Mouse (Mus musculus): ENCODE results near the gene Hadhb. TPM values are rescaled to one million over a fixed set of nuclear protein-coding genes. Genes with fewer than 3 reads are reported as not detected.

Hadhb gene
- polyA plus RNA-seq, 2 experiments = 60.7 to 123 TPM

- Histone ChIP-seq H3K9ac (replicated peaks) (no peak overlapping the region), H3K36me3 (replicated peaks; ENCODE audit: control insufficient read depth, insufficient read depth, low read depth) (peaks cover 54% of the 10 kb centered on the region), H3K27ac (no peak overlapping the region), H3K27me3 (ENCODE audit: control insufficient read depth, insufficient read depth, low read length) (no peaks in the 10 kb centered on the region), H3K4me2 (ENCODE audit: low read depth) (no peak overlapping the region), H3K9me3 (ENCODE audit: control insufficient read depth, low read length) (no peaks in the 10 kb centered on the region), H3K4me3 (ENCODE audit: insufficient read depth in 1 of 2, low read depth in 2 of 2, low read length in 2 of 2) (no peak overlapping the region), H3K4me1 (replicated peaks; ENCODE audit: control insufficient read depth in 2 of 2, insufficient read depth in 2 of 2, low read length in 1 of 2) (no peaks in the 10 kb centered on the region)
- DNase-seq (ENCODE audit: low read depth in 3 of 3, low spot score in 3 of 3) (no peak), ATAC-seq (ENCODE audit: insufficient read depth) (no peak)
- TF ChIP-seq EP300 (IDR thresholded peaks at IDR 0.05; ENCODE audit: low read depth) (no peak), CTCF (IDR thresholded peaks at IDR 0.05; ENCODE audit: low read depth) (no peak)
- 89% methylated on average over 7 of the region's 7 CpGs for WGBS (ENCODE audit: insufficient replicate concordance)
Measured at GRCm38 (mm10) chr5:30126756-30127155, 28.3 kb upstream of the Hadhb start.

GRCm38 (mm10) chr5:30127921-30128597 lies 27.0 kb upstream of the Hadhb start:
- Histone ChIP-seq H3K27me3 (ENCODE audit: control insufficient read depth, insufficient read depth, low read length) (no peaks in the 10 kb centered on the region), H3K9me3 (ENCODE audit: control insufficient read depth, low read length) (no peaks in the 10 kb centered on the region), H3K36me3 (replicated peaks; ENCODE audit: control insufficient read depth, insufficient read depth, low read depth) (peaks cover 57% of the 10 kb centered on the region), H3K4me3 (ENCODE audit: insufficient read depth in 1 of 2, low read depth in 2 of 2, low read length in 2 of 2) (no peak overlapping the region), H3K4me1 (replicated peaks; ENCODE audit: control insufficient read depth in 2 of 2, insufficient read depth in 2 of 2, low read length in 1 of 2) (no peaks in the 10 kb centered on the region), H3K9ac (replicated peaks) (no peak overlapping the region), H3K27ac (no peak overlapping the region), H3K4me2 (ENCODE audit: low read depth) (no peak overlapping the region)
- no peak for TF ChIP-seq CTCF (IDR thresholded peaks at IDR 0.05; ENCODE audit: low read depth)
- TF ChIP-seq EP300 (IDR thresholded peaks at IDR 0.05; ENCODE audit: low read depth) = no peak
- ATAC-seq (ENCODE audit: insufficient read depth) (no peak), DNase-seq (ENCODE audit: low read depth in 3 of 3, low spot score in 3 of 3) (no peak)
- 88% methylated on average over 13 of the region's 13 CpGs for WGBS (ENCODE audit: insufficient replicate concordance)

- Histone ChIP-seq H3K27ac (no peak overlapping the region), H3K9ac (replicated peaks) (no peak overlapping the region), H3K27me3 (ENCODE audit: control insufficient read depth, insufficient read depth, low read length) (no peaks in the 10 kb centered on the region), H3K4me2 (ENCODE audit: low read depth) (no peak overlapping the region), H3K9me3 (ENCODE audit: control insufficient read depth, low read length) (no peaks in the 10 kb centered on the region), H3K4me3 (ENCODE audit: insufficient read depth in 1 of 2, low read depth in 2 of 2, low read length in 2 of 2) (no peak overlapping the region), H3K36me3 (replicated peaks; ENCODE audit: control insufficient read depth, insufficient read depth, low read depth) (peaks cover 55% of the 10 kb centered on the region), H3K4me1 (replicated peaks; ENCODE audit: control insufficient read depth in 2 of 2, insufficient read depth in 2 of 2, low read length in 1 of 2) (no peaks in the 10 kb centered on the region)
- DNase-seq (ENCODE audit: low read depth in 3 of 3, low spot score in 3 of 3) (no peak), ATAC-seq (ENCODE audit: insufficient read depth) (no peak)
- 88% methylated on average over 6 of the region's 6 CpGs for WGBS (ENCODE audit: insufficient replicate concordance)
- TF ChIP-seq EP300 (IDR thresholded peaks at IDR 0.05; ENCODE audit: low read depth) (no peak), CTCF (IDR thresholded peaks at IDR 0.05; ENCODE audit: low read depth) (no peak)
Measured at GRCm38 (mm10) chr5:30128680-30129079, 26.4 kb upstream of the Hadhb start.

- WGBS (ENCODE audit: insufficient replicate concordance) = 75% methylated on average over 4 of the region's 4 CpGs
- Histone ChIP-seq H3K9ac (replicated peaks) (no peak overlapping the region), H3K9me3 (ENCODE audit: control insufficient read depth, low read length) (no peaks in the 10 kb centered on the region), H3K4me3 (ENCODE audit: insufficient read depth in 1 of 2, low read depth in 2 of 2, low read length in 2 of 2) (no peak overlapping the region), H3K27me3 (ENCODE audit: control insufficient read depth, insufficient read depth, low read length) (no peaks in the 10 kb centered on the region), H3K36me3 (replicated peaks; ENCODE audit: control insufficient read depth, insufficient read depth, low read depth) (peaks cover 49% of the 10 kb centered on the region), H3K4me1 (replicated peaks; ENCODE audit: control insufficient read depth in 2 of 2, insufficient read depth in 2 of 2, low read length in 1 of 2) (no peaks in the 10 kb centered on the region), H3K4me2 (ENCODE audit: low read depth) (no peak overlapping the region), H3K27ac (no peak overlapping the region)
- TF ChIP-seq EP300 (IDR thresholded peaks at IDR 0.05; ENCODE audit: low read depth) (no peak), CTCF (IDR thresholded peaks at IDR 0.05; ENCODE audit: low read depth) (no peak)
- no peak for DNase-seq (ENCODE audit: low read depth in 3 of 3, low spot score in 3 of 3)
- ATAC-seq (ENCODE audit: insufficient read depth) = no peak
Measured at GRCm38 (mm10) chr5:30131246-30131645, 23.8 kb upstream of the Hadhb start.

- Histone ChIP-seq H3K4me3 (ENCODE audit: insufficient read depth in 1 of 2, low read depth in 2 of 2, low read length in 2 of 2) (no peak overlapping the region), H3K9me3 (ENCODE audit: control insufficient read depth, low read length) (no peaks in the 10 kb centered on the region), H3K36me3 (replicated peaks; ENCODE audit: control insufficient read depth, insufficient read depth, low read depth) (peaks cover 43% of the 10 kb centered on the region), H3K27ac (no peak overlapping the region), H3K4me2 (ENCODE audit: low read depth) (no peak overlapping the region), H3K27me3 (ENCODE audit: control insufficient read depth, insufficient read depth, low read length) (no peaks in the 10 kb centered on the region), H3K9ac (replicated peaks) (no peak overlapping the region), H3K4me1 (replicated peaks; ENCODE audit: control insufficient read depth in 2 of 2, insufficient read depth in 2 of 2, low read length in 1 of 2) (no peaks in the 10 kb centered on the region)
- DNase-seq (ENCODE audit: low read depth in 3 of 3, low spot score in 3 of 3) = no peak
- ATAC-seq (ENCODE audit: insufficient read depth) = no peak
- 79% methylated on average over 2 of the region's 2 CpGs for WGBS (ENCODE audit: insufficient replicate concordance)
- TF ChIP-seq EP300 (IDR thresholded peaks at IDR 0.05; ENCODE audit: low read depth) (no peak), CTCF (IDR thresholded peaks at IDR 0.05; ENCODE audit: low read depth) (no peak)
Measured at GRCm38 (mm10) chr5:30132173-30132572, 22.9 kb upstream of the Hadhb start.

Measured in liver, embryonic 14.5 days (tissue).